Mouse (Mus musculus): ENCODE data around the gene Erbb2.

DNA sequence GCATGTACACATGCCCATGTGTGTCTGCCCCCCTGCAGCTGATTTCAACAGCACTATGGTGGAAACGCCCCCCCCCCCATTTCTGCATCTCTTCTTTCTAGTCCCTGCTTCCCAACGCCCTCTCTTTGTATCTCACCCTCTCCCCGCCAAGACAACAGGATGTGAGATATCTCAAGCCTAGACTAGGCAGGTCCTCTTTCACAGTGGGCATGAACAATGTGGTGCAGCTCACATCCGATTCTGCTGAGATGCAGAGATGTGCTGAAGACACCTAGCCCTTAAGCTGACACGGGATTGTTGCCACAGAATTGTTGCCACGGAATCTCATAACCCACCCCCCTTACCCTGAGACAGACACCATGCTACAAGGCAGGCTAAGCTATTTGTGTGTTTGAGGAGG, 52.2 kb downstream of the Erbb2 start:
- TF ChIP-seq CTCF (IDR thresholded peaks at IDR 0.05) (no peak), EP300 (IDR thresholded peaks at IDR 0.05; ENCODE audit: insufficient read depth, low read depth, low read length) (no peak)
